Mouse (Mus musculus): Measurements from ENCODE around the gene Hcst. TPM values are rescaled to one million over a fixed set of nuclear protein-coding genes. Genes with fewer than 3 reads are reported as not detected.
A peak's percentile ranks its signal among the peaks of the same experiment; 100 is the strongest.

Gene Hcst
- total and polyA plus RNA-seq, 2 experiments, result 1.9 to 5.0 TPM

DNA sequence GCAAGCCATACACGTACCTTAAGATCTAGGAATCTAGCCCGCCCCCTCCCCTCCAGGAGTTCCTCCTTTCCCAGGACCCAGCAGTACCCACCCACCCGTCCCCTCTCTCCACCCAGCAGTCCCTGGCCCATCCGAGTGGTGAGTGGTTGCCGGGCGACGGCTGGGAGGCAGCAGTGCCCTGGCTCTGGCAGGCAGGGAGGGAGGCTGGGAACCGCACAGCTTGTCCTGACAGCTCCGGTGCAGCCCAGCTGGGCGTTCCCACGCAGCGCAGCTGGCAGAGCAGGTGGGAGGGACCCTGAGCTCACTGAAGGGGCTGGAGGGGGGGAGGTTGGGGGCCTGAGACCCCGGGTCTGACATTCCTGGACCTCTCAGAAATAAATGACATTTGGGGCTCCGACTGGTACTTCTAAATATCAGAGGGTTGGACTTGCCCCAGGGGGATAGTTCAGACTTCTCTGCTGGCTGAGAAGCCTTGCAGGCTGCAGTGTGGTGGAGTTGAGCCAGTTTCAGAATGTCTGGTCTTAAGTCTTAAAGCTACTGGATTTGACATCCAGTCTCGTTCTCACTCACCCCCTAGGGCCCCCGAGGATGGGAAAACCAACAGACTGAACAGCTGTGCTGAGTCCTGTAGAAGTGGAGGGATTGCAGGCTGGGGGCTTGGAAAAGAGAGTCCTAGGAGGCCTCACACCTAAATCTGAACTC, 38.1 kb upstream of the Hcst start, which contains the start of the genes Kirrel2 and Nphs1:
TSS of gene Kirrel2 (minus strand) at position 62 of the 702 bp plus-strand sequence.
TSS of gene Nphs1 (plus strand) at position 687 of the 702 bp plus-strand sequence.
- DNase-seq (ENCODE audit: extremely low read depth, low read depth, low spot score), result no peak
- Histone ChIP-seq H3K27ac (replicated peaks; ENCODE audit: insufficient read depth, low read depth, low read length) (no peak within 1 kb of the TSS), H3K4me1 (ENCODE audit: control insufficient read depth, insufficient read depth, low read length) (peaks cover 4% of the 10 kb centered on the region; the same call in 1 of the 2 replicates), H3K79me2 (ENCODE audit: control insufficient read depth, insufficient read depth, low read length) (no peaks in the 10 kb centered on the region), H3K36me3 (ENCODE audit: control insufficient read depth, insufficient read depth, low read length) (no peaks in the 10 kb centered on the region), H3K4me3 (ENCODE audit: insufficient read depth, low read depth, low read length) (no peak within 1 kb of the TSS), H3K27me3 (ENCODE audit: control insufficient read depth, insufficient read depth, low read length) (peaks cover 14% of the 10 kb centered on the region), H3K9ac (ENCODE audit: low read depth, low read length) (no peak within 1 kb of the TSS)
- no peak for TF ChIP-seq POLR2A (IDR thresholded peaks at IDR 0.05; ENCODE audit: extremely low read depth, insufficient read depth, low read length)
- TF ChIP-seq CTCF (IDR thresholded peaks at IDR 0.05; ENCODE audit: low read depth, low read length), result no peak
- WGBS, result 16% methylated on average over 16 of the region's 16 CpGs

DNA sequence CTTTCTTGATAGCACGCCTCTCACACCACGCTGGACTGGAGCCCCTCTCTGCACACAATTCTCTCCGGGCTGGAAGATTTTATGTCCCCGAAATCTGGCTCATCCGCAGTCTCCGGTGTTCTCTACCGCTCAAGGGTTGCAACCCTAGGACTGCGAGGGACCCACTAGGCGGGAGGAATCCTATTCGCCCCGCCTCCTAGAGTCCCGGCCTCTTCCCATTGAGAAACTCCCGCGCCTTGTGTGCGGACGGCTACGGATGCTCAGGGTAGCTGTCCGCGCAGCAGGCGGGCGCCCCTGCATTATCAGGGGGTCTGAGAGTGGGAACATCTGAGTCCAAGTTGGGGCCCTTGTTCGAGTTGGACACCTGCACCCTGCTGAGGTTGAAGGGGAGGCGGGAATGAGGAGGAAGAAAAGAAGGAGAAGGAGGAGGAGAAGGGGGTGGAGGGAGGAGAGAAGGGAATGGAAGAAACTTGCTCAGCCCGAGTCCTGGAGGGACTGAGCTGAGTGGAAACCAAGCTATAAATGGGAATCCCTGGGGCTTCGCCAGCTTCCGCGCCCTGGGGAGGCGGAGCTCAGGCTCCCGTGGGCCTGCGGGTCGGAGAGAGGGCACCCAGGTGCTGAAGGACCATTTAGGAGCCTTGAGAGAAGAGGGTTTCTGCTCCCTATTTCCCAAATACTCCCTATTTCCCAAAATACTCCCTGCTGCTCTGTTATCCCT, 37.4 kb upstream of the Hcst start:
- no peak overlapping the region for H3K4me3 ChIP-seq (ENCODE audit: insufficient read depth, low read depth, low read length)
- no peak for TF ChIP-seq CTCF (IDR thresholded peaks at IDR 0.05; ENCODE audit: low read depth, low read length)
- no peak overlapping the region for H3K9ac ChIP-seq (ENCODE audit: low read depth, low read length)
- peaks cover 14% of the 10 kb centered on the region for H3K27me3 ChIP-seq (ENCODE audit: control insufficient read depth, insufficient read depth, low read length)
- H3K36me3 ChIP-seq (ENCODE audit: control insufficient read depth, insufficient read depth, low read length), result no peaks in the 10 kb centered on the region
- H3K27ac ChIP-seq (replicated peaks; ENCODE audit: insufficient read depth, low read depth, low read length), result no peak overlapping the region
- H3K79me2 ChIP-seq (ENCODE audit: control insufficient read depth, insufficient read depth, low read length), result no peaks in the 10 kb centered on the region
- no peak for DNase-seq (ENCODE audit: extremely low read depth, low read depth, low spot score)
- H3K4me1 ChIP-seq (ENCODE audit: control insufficient read depth, insufficient read depth, low read length), result peaks cover 4% of the 10 kb centered on the region; the same call in 1 of the 2 replicates
- WGBS, result 7% methylated on average over 31 of the region's 31 CpGs

DNA sequence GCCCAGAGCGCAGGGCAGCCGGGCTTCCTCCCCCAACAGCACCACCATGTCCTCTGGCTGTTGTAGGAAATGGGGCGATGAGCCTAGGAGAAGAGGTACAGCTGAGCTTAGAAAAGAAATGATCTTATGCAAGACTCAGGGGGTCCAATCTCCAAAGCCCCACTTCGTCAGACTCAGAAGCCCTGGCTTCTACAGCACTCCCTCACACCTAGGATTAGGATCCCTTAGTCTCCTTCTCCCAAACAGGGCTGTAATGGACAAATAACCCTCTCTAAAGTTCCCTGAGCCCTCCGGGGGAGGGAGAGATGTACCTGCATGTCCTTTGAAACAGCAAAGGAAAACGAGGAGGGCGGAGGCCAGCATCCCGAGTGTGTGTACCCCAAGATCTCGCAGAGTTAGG, 36.8 kb upstream of the Hcst start:
- no peak overlapping the region for H3K27ac ChIP-seq (replicated peaks; ENCODE audit: insufficient read depth, low read depth, low read length)
- DNase-seq (ENCODE audit: extremely low read depth, low read depth, low spot score), result no peak
- WGBS, result 6% methylated on average over 9 of the region's 9 CpGs
- no peak overlapping the region for H3K9ac ChIP-seq (ENCODE audit: low read depth, low read length)
- no peak for TF ChIP-seq POLR2A (IDR thresholded peaks at IDR 0.05; ENCODE audit: extremely low read depth, insufficient read depth, low read length)
- no peak for TF ChIP-seq CTCF (IDR thresholded peaks at IDR 0.05; ENCODE audit: low read depth, low read length)
- no peaks in the 10 kb centered on the region for H3K36me3 ChIP-seq (ENCODE audit: control insufficient read depth, insufficient read depth, low read length)
- no peaks in the 10 kb centered on the region for H3K79me2 ChIP-seq (ENCODE audit: control insufficient read depth, insufficient read depth, low read length)
- H3K4me3 ChIP-seq (ENCODE audit: insufficient read depth, low read depth, low read length), result no peak overlapping the region
- peaks cover 14% of the 10 kb centered on the region for H3K27me3 ChIP-seq (ENCODE audit: control insufficient read depth, insufficient read depth, low read length)
- peaks cover 4% of the 10 kb centered on the region; the same call in 1 of the 2 replicates for H3K4me1 ChIP-seq (ENCODE audit: control insufficient read depth, insufficient read depth, low read length)

DNA sequence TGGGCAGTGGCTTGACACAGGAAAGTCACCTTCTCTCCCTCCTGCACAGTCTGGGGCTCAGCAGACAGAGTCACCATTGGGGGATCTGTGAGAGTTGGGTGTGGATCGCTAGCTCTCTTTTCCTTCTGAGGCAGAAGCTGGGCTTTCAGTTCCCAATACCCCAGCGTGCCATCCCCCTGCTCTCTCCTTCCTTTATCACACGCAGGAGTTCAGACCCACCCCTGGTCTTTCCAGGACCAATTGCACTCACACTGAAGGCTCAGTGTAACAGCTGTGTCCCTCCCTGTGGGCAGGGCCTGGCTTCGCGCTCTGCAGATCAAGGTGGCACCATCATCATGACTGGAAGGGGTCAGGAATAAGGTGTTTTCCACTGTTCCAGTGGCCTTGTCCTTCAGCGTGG, 34.6 kb upstream of the Hcst start:
- Histone ChIP-seq H3K9ac (ENCODE audit: low read depth, low read length) (no peak overlapping the region), H3K36me3 (ENCODE audit: control insufficient read depth, insufficient read depth, low read length) (no peaks in the 10 kb centered on the region), H3K4me1 (ENCODE audit: control insufficient read depth, insufficient read depth, low read length) (peaks cover 4% of the 10 kb centered on the region; the same call in 1 of the 2 replicates), H3K79me2 (ENCODE audit: control insufficient read depth, insufficient read depth, low read length) (no peaks in the 10 kb centered on the region), H3K4me3 (ENCODE audit: insufficient read depth, low read depth, low read length) (no peak overlapping the region), H3K27ac (replicated peaks; ENCODE audit: insufficient read depth, low read depth, low read length) (no peak overlapping the region), H3K27me3 (ENCODE audit: control insufficient read depth, insufficient read depth, low read length) (peaks cover 14% of the 10 kb centered on the region)
- no peak for TF ChIP-seq CTCF (IDR thresholded peaks at IDR 0.05; ENCODE audit: low read depth, low read length)
- no peak for TF ChIP-seq POLR2A (IDR thresholded peaks at IDR 0.05; ENCODE audit: extremely low read depth, insufficient read depth, low read length)
- no peak for DNase-seq (ENCODE audit: extremely low read depth, low read depth, low spot score)
- 25% methylated on average over 6 of the region's 6 CpGs for WGBS

DNA sequence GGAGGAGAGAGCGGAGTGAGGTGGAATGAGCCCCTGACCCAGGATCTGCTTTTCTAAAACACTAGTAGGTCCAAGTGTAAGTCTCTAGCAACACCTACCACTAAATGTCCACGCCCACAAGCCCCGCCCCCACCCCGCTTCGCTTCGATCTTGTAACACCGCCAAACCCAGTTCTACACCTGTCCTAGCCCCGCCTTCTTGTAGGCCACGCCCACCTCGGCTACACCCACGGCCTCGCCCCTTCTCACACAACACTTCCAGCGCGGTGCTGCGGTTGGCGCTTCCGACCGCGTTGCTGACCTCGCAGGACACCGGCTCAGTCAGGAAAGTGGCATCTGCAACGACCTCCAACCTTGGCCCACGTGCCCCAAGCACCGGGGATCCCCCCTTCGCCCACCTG, 34.1 kb upstream of the Hcst start:
- H3K9ac ChIP-seq (ENCODE audit: low read depth, low read length), result no peak overlapping the region
- peaks cover 4% of the 10 kb centered on the region; the same call in 1 of the 2 replicates for H3K4me1 ChIP-seq (ENCODE audit: control insufficient read depth, insufficient read depth, low read length)
- peak; percentile 30 for DNase-seq (ENCODE audit: extremely low read depth, low read depth, low spot score)
- H3K79me2 ChIP-seq (ENCODE audit: control insufficient read depth, insufficient read depth, low read length), result no peaks in the 10 kb centered on the region
- no peak overlapping the region for H3K4me3 ChIP-seq (ENCODE audit: insufficient read depth, low read depth, low read length)
- no peak overlapping the region for H3K27ac ChIP-seq (replicated peaks; ENCODE audit: insufficient read depth, low read depth, low read length)
- 3% methylated on average over 25 of the region's 25 CpGs for WGBS
- TF ChIP-seq POLR2A (IDR thresholded peaks at IDR 0.05; ENCODE audit: extremely low read depth, insufficient read depth, low read length) (no peak), CTCF (IDR thresholded peaks at IDR 0.05; ENCODE audit: low read depth, low read length) (no peak)
- H3K27me3 ChIP-seq (ENCODE audit: control insufficient read depth, insufficient read depth, low read length), result peaks cover 14% of the 10 kb centered on the region
- H3K36me3 ChIP-seq (ENCODE audit: control insufficient read depth, insufficient read depth, low read length), result no peaks in the 10 kb centered on the region
